Mouse (Mus musculus): Measurements from ENCODE around the gene Fes. TPM values are rescaled to one million over a fixed set of nuclear protein-coding genes. Genes with fewer than 3 reads are reported as not detected.

Gene Fes
- total and polyA plus RNA-seq, 3 experiments, result 2.7 to 6.6 TPM; not detected in 1

GRCm38 (mm10) chr7:80369967-80370431, 17.7 kb downstream of the Fes start:
- H3K4me3 ChIP-seq (ENCODE audit: control insufficient read depth in 1 of 2, insufficient read depth in 1 of 2, low read depth in 2 of 2, low read length in 2 of 2), result peak overlapping the region; percentile 80 to 85
- no peak for TF ChIP-seq ZC3H11A (IDR thresholded peaks at IDR 0.05; ENCODE audit: low read depth, low read length)
- peak; percentile 75 for TF ChIP-seq MXI1 (IDR thresholded peaks at IDR 0.05; ENCODE audit: low read depth, low read length)
- TF ChIP-seq EP300 (IDR thresholded peaks at IDR 0.05; ENCODE audit: low read depth in 1 of 2, low read length in 2 of 2), result no peak
- TF ChIP-seq NELFE (IDR thresholded peaks at IDR 0.05; ENCODE audit: low read depth, low read length), result no peak
- no peak for TF ChIP-seq MEF2A (IDR thresholded peaks at IDR 0.05; ENCODE audit: extremely low read depth, insufficient replicate concordance, low read depth, low read length, poor library complexity, severe bottlenecking)
- TF ChIP-seq E2F4 (IDR thresholded peaks at IDR 0.05; ENCODE audit: borderline replicate concordance, low read depth, low read length), result no peak
- no peak for TF ChIP-seq SMC3 (IDR thresholded peaks at IDR 0.05; ENCODE audit: low read depth, low read length)
- TF ChIP-seq MAX (IDR thresholded peaks at IDR 0.05; ENCODE audit: low read length), result peak; percentile 72
- TF ChIP-seq ELF1 (IDR thresholded peaks at IDR 0.05; ENCODE audit: low read depth, low read length), result no peak
- no peak for TF ChIP-seq POLR2AphosphoS2 (IDR thresholded peaks at IDR 0.05; ENCODE audit: low read length)
- no peak for TF ChIP-seq KAT2A (conservative IDR thresholded peaks at IDR 0.05; ENCODE audit: low read depth, low read length)
- TF ChIP-seq USF1 (IDR thresholded peaks at IDR 0.05; ENCODE audit: low read depth, low read length), result 0 out of 2 replicates have a peak, but pooled peaks have one; percentile 9
- no peak for TF ChIP-seq POLR2A (IDR thresholded peaks at IDR 0.05; ENCODE audit: control insufficient read depth in 1 of 2, insufficient read depth in 1 of 2, low read depth in 1 of 2, low read length in 2 of 2, poor library complexity in 1 of 2)
- TF ChIP-seq CTCF (IDR thresholded peaks at IDR 0.05 in 2 of 3, conservative IDR thresholded peaks at IDR 0.05 in 1 of 3; ENCODE audit: control insufficient read depth in 1 of 3, insufficient read depth in 1 of 3, low read depth in 2 of 3, low read length in 3 of 3, poor library complexity in 1 of 3, severe bottlenecking in 1 of 3), result no peak
- no peak for TF ChIP-seq CHD1 (IDR thresholded peaks at IDR 0.05; ENCODE audit: low read depth, low read length)
- peak; percentile 38 for DNase-seq (ENCODE audit: low read depth, low spot score)
- H3K36me3 ChIP-seq (ENCODE audit: control insufficient read depth in 1 of 2, insufficient read depth in 2 of 2, low read length in 2 of 2), result peaks cover 0 to 24% of the 10 kb centered on the region in 2 experiments; a peak in 2 of 4 replicates
- peaks cover 3% of the 10 kb centered on the region; the same call in 1 of the 2 replicates for H3K79me2 ChIP-seq (ENCODE audit: control insufficient read depth, insufficient read depth, low read length, poor library complexity)
- H3K27ac ChIP-seq (ENCODE audit: control insufficient read depth, low read depth, low read length), result peak overlapping the region; percentile 68
- H3K9ac ChIP-seq (ENCODE audit: control insufficient read depth, low read depth, low read length, poor library complexity, severe bottlenecking), result peak overlapping the region; percentile 88
- H3K4me1 ChIP-seq (ENCODE audit: control insufficient read depth in 1 of 2, insufficient read depth in 2 of 2, low read length in 2 of 2), result peaks cover 7 to 41% of the 10 kb centered on the region in 2 experiments
- H3K27me3 ChIP-seq (ENCODE audit: control insufficient read depth in 1 of 2, insufficient read depth in 2 of 2, low read length in 2 of 2), result no peaks in the 10 kb centered on the region
- no peaks in the 10 kb centered on the region for H3K9me3 ChIP-seq (replicated peaks; ENCODE audit: insufficient read depth, low read length)

GRCm38 (mm10) chr7:80369461-80369860, 18.3 kb downstream of the Fes start:
- Histone ChIP-seq H3K36me3 (ENCODE audit: control insufficient read depth in 1 of 2, insufficient read depth in 2 of 2, low read length in 2 of 2) (peaks cover 0 to 20% of the 10 kb centered on the region in 2 experiments; a peak in 2 of 4 replicates), H3K79me2 (ENCODE audit: control insufficient read depth, insufficient read depth, low read length, poor library complexity) (peaks cover 3% of the 10 kb centered on the region; the same call in 1 of the 2 replicates), H3K9me3 (replicated peaks; ENCODE audit: insufficient read depth, low read length) (no peaks in the 10 kb centered on the region), H3K4me3 (ENCODE audit: control insufficient read depth in 1 of 2, insufficient read depth in 1 of 2, low read depth in 2 of 2, low read length in 2 of 2) (no peak overlapping the region), H3K27me3 (ENCODE audit: control insufficient read depth in 1 of 2, insufficient read depth in 2 of 2, low read length in 2 of 2) (no peaks in the 10 kb centered on the region), H3K9ac (ENCODE audit: control insufficient read depth, low read depth, low read length, poor library complexity, severe bottlenecking) (no peak overlapping the region), H3K4me1 (ENCODE audit: control insufficient read depth in 1 of 2, insufficient read depth in 2 of 2, low read length in 2 of 2) (peaks cover 3 to 36% of the 10 kb centered on the region in 2 experiments), H3K27ac (ENCODE audit: control insufficient read depth, low read depth, low read length) (no peak overlapping the region; the same call in 1 of the 2 replicates)
- TF ChIP-seq UBTF (IDR thresholded peaks at IDR 0.05; ENCODE audit: borderline replicate concordance, insufficient read depth, low read depth, low read length), result no peak
- DNase-seq (ENCODE audit: low read depth, low spot score), result no peak

Measured in MEL (cell line).